Mouse (Mus musculus) kidney, postnatal 4 days (tissue): Measurements from ENCODE around the gene Cyb561d2.
"Not testable (repeated sequence)": the region's sequence is repeated elsewhere in the genome, so short reads cannot be mapped to it uniquely, and the experiment has no call there.

Experiments
- DNase-seq, 2 experiments: peaks; one replicate each; pipeline ENCODE4 v3.0.0; 2021; ENCODE audit warnings: mixed read lengths in 2 of 2

Cyb561d2 gene

GRCm38 (mm10) chr9:107541474-107542351, at the start of gene Cyb561d2, which contains the start of gene Nprl2:
Cyb561d2 (minus strand) TSS chr9:107542193.
Nprl2 (plus strand) TSS chr9:107542226.
- DNase-seq: peak; percentile 95 to 97

GRCm38 (mm10) chr9:107590773-107591060, 48.7 kb upstream of the Cyb561d2 start:
- no peak for DNase-seq

GRCm38 (mm10) chr9:107590058-107590772, 48.2 kb upstream of the Cyb561d2 start:
- DNase-seq: peak in 1 of 2 experiments; percentile 49

DNA sequence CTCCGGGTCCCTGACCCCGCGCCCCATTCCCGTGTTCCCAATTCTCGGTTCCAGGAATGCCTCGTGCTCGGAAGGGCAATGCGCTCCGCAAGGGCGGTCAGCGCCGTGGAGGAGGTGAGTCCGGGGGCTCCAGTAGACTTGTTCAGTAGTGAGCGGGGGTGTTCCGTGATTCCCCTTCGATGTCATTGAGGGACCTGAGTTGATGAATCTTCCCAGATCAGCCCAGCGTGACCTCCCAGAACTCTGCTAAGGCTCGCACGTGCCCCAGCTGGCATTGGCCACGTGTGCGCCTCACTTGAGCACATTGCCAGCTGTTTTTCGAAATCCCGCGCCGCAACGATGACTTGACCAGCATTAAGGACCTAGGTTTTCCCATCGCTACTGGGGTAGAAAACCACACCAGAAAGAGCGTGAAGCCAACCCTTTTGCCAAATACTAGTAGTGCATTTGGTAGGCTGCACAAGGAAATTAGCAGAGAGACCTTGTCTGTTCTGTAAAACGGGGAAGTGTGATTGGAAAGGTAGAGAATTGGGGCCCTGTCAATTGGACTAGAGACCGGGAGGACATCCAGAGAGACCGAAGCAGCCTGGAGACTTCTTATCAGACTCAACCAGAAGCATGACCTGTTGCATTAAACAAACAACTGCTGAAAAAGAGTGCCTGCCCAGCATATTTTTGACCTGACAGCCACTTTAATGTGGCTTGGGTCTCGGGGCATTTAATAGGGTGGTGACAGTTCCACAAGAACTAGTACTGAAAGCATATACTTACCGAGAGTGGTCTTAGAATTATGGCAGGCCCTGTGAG, 46.0 kb upstream of the Cyb561d2 start:
- DNase-seq: peak; percentile 60 to 76

DNA sequence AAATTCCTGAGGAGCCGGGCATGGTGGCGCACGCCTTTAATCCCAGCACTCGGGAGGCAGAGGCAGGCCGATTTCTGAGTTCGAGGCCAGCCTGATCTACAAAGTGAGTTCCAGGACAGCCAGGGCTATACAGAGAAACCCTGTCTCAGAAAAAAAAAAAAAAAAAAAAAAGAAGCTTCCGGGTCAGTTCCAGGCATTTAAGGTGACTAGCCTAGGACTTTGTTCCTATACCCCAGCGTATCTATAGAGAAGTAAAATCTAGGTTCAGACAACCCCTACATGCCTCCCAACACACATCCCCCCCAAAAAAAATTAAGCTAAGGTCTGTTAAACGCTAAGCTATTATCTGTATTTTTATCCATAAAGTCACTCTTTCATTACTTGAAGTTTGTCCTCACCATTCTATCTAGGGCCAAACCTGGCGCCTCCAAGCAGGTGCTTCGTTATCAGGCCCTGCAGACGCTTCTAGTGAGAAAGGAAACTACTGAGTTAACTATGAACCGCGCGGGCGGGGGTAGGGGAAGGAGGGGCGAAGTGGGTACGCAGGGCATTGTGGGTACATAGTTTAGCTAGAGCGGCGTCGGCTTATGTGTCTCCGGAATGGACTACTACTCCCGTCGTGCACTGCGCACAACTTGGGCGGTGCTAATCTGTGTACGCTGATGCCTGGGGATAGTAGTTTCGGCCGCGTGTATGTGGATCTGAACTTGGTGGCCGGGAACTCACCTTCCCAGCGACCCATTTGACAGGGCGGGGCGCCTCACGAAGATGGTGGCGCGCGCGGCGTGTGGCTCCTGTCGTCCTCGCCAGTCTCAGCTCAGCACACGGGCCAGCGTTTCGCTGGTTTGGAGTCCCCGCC, 45.2 kb upstream of the Cyb561d2 start, which contains the start of gene Ifrd2:
Gene Ifrd2 (plus strand): TSS at position 669 of the 859 bp plus-strand sequence.
- DNase-seq: peak; percentile 97 to 98

DNA sequence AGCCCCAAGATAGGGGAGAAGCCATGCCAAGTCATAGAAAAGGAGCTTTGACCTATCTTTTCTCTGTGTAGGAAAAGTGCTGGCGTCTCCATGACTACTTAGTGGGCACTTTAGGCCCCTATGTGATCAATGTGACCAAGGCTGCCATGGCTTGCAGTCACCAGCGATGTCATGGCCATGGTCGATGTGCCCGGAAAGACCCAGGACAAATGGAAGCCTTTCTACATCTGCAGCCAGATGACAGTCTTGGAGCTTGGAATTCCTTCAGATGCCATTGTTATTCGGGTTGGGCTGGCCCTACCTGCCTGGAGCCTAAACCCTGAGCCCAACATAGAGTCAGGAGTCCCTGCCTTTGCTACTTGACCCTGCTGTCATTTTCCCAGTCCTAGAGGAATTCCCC, 44.5 kb upstream of the Cyb561d2 start:
- DNase-seq: no peak

DNA sequence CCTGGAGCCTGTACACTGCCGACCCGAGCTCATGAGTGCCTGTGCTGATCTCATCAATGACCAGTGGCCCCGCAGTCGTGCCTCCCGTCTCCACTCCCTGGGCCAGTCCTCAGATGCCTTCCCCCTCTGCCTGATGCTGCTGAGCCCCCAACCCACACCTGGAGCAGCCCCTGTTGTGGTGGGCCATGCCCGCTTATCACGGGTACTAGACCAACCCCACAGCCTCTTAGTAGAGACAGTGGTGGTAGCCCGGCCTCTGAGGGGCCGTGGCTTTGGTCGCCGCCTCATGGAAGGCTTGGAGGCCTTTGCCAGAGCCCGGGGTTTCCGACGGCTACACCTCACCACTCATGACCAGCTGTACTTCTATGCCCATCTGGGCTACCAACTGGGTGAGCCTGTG, 41.2 kb upstream of the Cyb561d2 start:
- DNase-seq: no peak

GRCm38 (mm10) chr9:107582509-107583062, 40.6 kb upstream of the Cyb561d2 start:
- DNase-seq: no peak

DNA sequence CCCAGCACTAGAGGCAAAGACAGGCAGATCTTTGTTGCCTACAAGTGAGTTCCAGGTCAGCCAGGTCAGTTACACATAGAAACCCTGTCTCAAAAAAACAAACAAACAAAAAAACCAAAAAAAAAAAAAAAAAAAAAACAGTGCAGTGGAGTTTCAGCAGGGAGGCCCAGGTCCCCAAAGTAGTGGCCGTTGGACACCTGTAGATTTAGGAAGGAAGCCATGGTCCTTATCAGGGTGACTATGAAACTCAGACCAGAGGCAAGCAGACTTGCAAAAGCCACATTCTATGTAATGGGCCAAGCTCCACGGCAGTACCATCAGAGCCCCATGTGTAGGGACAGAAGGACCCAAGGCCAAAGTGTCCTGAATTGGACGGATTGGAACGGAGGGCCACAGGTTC, 39.6 kb upstream of the Cyb561d2 start:
- no peak for DNase-seq

GRCm38 (mm10) chr9:107580501-107581317, 38.7 kb upstream of the Cyb561d2 start, which contains the start of gene Hyal3:
Hyal3 (plus strand) TSS chr9:107580818.
- DNase-seq: peak; percentile 89 to 94

- DNase-seq: no peak
Measured at GRCm38 (mm10) chr9:107579023-107579900, 37.3 kb upstream of the Cyb561d2 start.

DNA sequence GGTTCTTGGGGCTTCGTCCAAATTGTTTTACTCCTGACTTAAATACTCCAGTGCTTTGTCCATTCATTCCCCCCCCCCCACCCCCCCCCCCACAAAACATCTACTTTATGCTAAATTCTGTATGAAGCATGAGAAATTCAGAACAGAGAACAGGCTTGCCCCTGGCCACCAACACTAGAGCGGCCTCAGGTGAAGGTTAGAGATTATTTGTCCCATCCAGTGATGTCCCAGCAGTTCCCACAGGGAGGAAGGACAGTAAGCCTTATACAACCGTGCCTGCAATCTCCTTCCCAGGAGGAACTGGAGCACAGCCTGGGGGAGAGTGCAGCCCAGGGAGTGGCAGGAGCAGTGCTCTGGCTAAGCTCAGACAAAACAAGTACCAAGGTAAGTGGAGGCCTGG, 36.6 kb upstream of the Cyb561d2 start, which contains the start of gene Naa80:
Gene Naa80 (plus strand): TSS at position 301 of the 400 bp plus-strand sequence.
- no peak for DNase-seq

- no peak for DNase-seq
Measured at GRCm38 (mm10) chr9:107577871-107578270, 35.9 kb upstream of the Cyb561d2 start.

GRCm38 (mm10) chr9:107576357-107577107, 34.5 kb upstream of the Cyb561d2 start, which contains the start of gene Hyal1:
Hyal1 (plus strand) TSS chr9:107576927.
- peak; percentile 93 to 95 for DNase-seq

DNA sequence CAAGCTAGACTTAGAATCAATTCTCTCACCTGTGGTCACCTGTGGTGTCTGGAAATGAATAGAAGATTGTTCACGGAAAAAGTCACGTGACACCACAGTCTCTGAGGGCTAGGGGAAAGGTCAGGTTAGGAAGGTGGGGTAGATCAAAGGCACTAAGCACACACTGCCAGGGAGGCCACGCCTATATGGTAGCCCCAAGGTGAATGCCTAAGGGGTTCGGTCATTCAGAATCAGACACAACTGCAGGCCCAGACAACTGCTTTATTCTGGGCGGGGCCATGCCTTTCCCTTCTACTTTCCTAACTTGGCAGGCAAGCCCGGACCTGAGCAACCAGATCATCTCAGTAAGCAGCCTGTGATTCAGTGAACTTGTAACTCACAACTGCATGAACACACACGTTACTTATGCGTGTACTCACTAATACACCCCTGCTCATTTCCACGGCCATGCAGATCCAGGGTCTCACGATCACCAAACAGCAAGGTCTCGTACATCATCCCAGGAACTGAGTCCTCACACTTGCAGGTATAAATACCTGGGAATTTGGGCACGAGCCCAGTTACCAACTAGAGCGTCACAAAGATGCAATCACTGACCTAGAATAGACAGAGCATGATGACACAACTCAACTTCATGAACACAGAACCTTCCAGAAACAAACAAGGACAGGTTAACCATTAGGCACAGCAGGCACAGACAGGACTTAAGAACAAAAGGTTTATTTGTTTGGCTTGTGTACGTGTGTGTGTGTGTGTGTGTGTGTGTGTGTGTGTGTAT, 33.8 kb upstream of the Cyb561d2 start:
- DNase-seq: no peak

DNA sequence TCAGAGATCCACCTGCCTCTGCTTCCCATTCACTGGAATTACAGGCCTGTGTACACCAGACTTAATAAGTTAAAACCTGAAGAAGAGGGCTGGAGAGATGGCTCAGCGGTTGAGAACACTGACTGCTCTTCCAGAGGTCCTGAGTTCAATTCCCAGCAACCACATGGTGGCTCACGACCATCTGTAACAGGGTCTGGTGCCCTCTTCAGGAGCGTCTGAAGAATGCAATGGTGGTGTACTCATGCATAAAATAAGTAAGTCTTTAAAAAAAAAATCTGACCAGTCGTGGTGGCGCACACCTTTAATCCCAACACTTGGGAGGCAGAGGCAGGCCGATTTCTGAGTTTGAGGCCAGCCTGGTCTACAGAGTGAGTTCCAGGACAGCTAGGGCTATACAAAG, 31.8 kb upstream of the Cyb561d2 start:
- DNase-seq: not testable (repeated sequence)

- no peak for DNase-seq
Measured at GRCm38 (mm10) chr9:107572327-107572662, 30.3 kb upstream of the Cyb561d2 start.
